Mouse (Mus musculus): ENCODE results near the gene Prkg2. TPM values are rescaled to one million over a fixed set of nuclear protein-coding genes. Genes with fewer than 3 reads are reported as not detected.

The Prkg2 gene
- polyA plus RNA-seq, 1 experiment from 2014 or later, result 4.0 TPM

GRCm38 (mm10) chr5:98882096-98882495 lies 155.1 kb downstream of the Prkg2 start:
- H3K9me3 ChIP-seq, result no peaks in the 10 kb centered on the region
- ATAC-seq (ENCODE audit: insufficient number of reproducible peaks, low FRiP score, low TSS enrichment, low read depth), result no peak
- H3K4me2 ChIP-seq, result no peak overlapping the region
- no peak overlapping the region for H3K9ac ChIP-seq
- no peaks in the 10 kb centered on the region for H3K27me3 ChIP-seq
- no peaks in the 10 kb centered on the region for H3K36me3 ChIP-seq
- WGBS, result 56% methylated on average over 3 of the region's 3 CpGs
- no peak overlapping the region for H3K4me3 ChIP-seq
- no peaks in the 10 kb centered on the region for H3K4me1 ChIP-seq
- H3K27ac ChIP-seq, result no peak overlapping the region

Other genes with a start within 250 kb of the Prkg2 start
- 8.5 and 10.3 TPM in 2 replicates for gene Bmp3, start 182.9 kb downstream of the Prkg2 start, polyA plus RNA-seq (2015; fragmentation: Nextera tagmentation; extraction: Ambion mirVana)

All from limb, embryonic 15.5 days (tissue).